Mouse (Mus musculus): ENCODE data around the gene Paf1.
A peak's percentile ranks its signal among the peaks of the same experiment; 100 is the strongest.
"Not testable (repeated sequence)": the region's sequence is repeated elsewhere in the genome, so short reads cannot be mapped to it uniquely, and the experiment has no call there.

Gene Paf1

GRCm38 (mm10) chr7:28385196-28385595, 7.6 kb upstream of the Paf1 start:
- DNase-seq (ENCODE audit: low spot score) = no peak

- DNase-seq (ENCODE audit: low spot score) = no peak
Observed at GRCm38 (mm10) chr7:28386007-28386406, 6.7 kb upstream of the Paf1 start.

DNA sequence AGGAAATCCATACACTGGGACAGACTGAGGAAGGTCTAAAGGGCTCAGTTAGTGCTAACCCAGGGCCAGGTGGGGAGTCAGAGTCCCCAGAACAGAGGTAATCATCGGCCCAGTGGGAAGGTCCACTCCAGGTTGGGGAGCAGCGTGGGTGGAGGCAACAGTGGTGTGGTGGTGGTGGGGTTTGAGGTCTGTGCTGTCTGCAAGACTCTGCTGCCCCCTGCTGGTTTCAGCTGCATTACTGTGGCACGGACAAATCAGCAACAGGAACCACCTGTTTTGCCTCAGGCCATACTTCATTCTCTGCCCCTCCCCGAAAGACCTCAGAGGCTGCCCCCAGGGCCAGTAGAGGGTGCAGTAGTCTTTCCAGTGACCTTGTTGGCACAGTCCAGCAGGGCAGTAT, 6.3 kb upstream of the Paf1 start:
- peak; percentile 84 for DNase-seq (ENCODE audit: low spot score)

- not testable (repeated sequence) for DNase-seq (ENCODE audit: low spot score)
Observed at GRCm38 (mm10) chr7:28386877-28387276, 5.9 kb upstream of the Paf1 start.

GRCm38 (mm10) chr7:28387384-28387783, 5.4 kb upstream of the Paf1 start:
- DNase-seq (ENCODE audit: low spot score) = not testable (repeated sequence)

DNA sequence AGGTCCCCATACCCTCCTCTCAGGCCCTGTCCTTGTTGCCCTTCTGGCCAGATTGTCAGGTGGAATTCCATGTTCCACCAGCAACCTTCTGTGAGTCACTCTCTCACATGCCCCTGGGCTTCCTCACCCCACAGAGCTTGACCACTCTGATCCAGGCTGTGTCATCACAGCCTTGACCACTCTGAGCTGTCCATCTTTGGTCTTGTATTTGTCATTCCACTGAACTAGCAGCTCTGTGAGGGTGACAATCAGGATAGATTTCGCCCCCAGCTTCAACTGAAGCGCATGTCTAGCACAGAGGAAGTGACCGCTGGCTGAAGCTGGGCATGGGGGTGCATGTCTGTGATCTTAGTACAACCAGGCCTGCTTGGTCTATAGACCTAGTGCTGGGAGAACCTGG, 2.4 kb upstream of the Paf1 start:
- no peak for DNase-seq (ENCODE audit: low spot score)

GRCm38 (mm10) chr7:28393272-28393951, 661 bp downstream of the Paf1 start:
- DNase-seq (ENCODE audit: low spot score) = no peak

- DNase-seq (ENCODE audit: low spot score) = no peak
Observed at GRCm38 (mm10) chr7:28395425-28395824, 2.7 kb downstream of the Paf1 start.

DNA sequence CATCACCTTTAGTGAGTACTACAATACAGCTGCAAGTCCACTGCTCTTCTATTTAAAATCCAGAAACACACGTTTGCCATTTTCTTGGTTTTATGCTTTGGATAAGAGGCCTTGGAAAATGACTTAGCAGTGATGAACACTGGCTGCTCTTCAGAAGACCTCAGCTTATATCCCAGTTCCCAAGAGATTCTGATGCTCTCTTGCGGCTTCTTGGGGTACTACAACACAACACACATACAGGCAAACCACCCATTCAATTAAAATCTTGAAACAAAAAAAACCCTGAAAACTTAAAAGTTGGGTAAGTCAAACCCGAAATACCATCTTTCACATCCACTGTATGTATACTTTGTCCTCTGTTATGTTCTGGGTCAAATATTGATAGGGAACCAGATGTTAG, 5.2 kb downstream of the Paf1 start:
- DNase-seq (ENCODE audit: low spot score) = no peak

DNA sequence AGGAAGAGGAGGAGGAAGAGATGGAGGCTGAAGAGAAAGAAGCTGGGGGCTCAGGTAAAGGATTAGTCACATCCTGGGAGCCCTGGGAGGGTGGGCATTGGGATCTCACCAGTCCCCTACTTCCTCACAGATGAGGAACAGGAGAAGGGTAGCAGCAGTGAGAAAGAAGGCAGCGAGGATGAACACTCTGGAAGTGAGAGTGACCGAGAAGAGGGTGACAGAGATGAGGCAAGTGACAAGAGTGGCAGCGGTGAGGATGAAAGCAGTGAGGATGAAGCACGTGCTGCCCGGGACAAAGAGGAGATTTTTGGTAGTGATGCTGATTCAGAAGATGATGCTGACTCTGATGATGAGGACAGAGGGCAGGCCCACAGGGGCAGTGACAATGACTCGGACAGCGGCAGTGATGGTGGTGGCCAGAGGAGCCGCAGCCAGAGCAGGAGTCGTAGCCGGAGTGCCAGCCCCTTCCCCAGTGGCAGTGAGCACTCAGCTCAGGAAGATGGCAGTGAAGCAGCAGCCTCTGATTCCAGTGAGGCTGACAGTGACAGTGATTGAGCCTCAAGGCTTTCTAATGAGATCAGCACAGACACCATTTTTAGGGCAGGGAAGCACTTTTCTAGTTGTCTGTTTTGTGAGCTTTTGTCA, 6.1 kb downstream of the Paf1 start:
- no peak for DNase-seq (ENCODE audit: low spot score)

DNA sequence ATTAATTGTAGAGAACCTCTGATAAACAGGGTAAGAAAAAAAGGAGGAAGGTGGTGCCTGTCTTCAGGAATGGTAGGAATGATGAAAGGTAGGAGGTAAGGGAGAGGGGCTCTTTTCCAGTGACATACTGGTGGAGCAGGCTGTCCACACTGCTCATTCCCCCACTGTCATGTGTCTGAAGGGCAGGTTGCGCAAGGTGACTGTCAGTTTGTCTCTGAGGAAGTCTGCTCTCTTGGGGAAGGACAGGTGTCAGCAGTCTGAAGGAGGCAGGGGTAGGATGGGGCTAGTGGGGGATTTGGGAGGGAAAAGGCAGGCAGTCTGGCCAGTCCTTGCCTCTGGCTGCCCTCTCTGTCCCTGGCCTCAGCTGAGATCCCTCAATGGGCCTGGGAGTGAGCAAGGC, 8.3 kb downstream of the Paf1 start:
- DNase-seq (ENCODE audit: low spot score) = no peak

DNA sequence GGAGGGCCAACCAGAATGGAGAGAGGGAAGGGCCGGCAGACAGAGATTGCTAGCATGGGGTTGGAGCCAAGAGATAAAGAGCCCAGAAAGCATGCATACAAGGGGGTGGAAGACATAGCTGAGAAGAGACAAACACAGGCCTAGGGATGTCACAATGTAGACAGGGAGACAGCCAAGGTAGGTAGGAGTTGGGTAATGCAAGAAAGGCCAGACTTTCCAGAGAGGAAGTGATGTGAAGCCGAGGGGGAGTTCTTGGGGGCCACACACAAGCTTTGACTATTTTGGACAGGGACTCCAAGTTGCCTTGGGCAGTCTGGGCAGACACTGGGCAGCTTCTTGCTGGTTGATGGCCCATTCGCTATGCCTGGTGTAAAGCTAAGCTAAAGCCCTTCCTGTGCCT, 9.2 kb downstream of the Paf1 start:
- no peak for DNase-seq (ENCODE audit: low spot score)

- peak; percentile 56 for DNase-seq (ENCODE audit: low spot score)
Observed at GRCm38 (mm10) chr7:28410841-28411475, 18.2 kb downstream of the Paf1 start.

DNA sequence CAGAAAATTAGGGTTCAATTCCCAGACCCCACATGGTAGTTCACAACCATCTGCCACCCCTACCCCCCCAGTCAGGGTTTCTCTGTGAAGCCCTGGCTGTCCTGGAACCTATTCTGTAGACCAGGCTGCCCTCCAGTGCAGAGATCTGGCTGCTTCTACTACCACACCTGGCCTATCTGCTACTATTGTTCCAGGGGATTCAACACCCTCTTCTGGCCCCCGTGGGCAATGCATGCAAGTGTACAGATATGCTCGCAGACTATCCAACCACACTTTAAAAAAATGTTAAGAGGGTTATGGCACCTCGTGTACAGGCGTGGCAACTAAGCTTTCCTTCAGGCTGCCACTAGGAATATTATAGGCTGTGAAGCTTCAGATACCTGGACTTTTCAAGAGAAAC, 20.1 kb downstream of the Paf1 start:
- no peak for DNase-seq (ENCODE audit: low spot score)

- DNase-seq (ENCODE audit: low spot score) = no peak
Observed at GRCm38 (mm10) chr7:28417368-28417767, 24.6 kb downstream of the Paf1 start.

- DNase-seq (ENCODE audit: low spot score) = no peak
Observed at GRCm38 (mm10) chr7:28418096-28418670, 25.4 kb downstream of the Paf1 start.

DNA sequence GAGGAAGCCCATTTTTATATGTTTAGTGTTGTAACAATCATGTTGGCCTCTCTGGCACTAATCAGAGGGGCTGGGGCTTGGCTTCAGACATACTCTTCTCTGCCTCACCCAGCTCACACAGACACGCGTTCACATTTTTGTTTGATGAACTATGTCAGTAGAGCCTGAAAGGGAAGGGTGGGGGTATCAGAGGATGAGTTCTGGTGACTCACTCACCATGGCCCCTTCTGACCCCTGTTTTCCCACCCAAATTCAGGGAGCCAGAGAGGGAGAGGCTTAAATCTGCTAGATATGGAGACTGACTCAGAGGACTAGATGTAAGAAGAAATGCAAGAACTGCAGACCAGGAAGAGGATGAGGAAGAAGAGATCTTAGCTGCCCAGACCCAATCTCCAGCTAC, 26.7 kb downstream of the Paf1 start:
- no peak for DNase-seq (ENCODE audit: low spot score)

DNA sequence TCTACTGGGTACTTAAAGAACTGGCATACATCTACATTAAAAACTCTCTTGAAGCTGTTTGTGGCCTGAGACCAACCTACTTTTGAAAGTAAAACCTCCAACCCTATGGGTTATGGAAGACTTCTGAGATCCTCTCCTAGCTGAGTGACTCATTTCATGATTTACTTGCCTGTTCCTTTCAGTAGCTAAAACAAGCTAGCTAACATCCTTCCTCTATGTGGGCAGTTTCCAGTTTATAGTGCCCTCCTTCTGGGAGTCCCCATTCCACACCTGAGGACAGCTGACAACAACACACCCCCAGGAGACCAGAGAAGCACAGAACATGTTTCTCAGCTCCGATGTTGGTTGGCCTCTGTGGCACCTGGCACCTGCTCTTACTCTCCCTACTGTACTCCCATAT, 30.3 kb downstream of the Paf1 start:
- no peak for DNase-seq (ENCODE audit: low spot score)

- no peak for DNase-seq (ENCODE audit: low spot score)
Observed at GRCm38 (mm10) chr7:28427738-28428137, 35.0 kb downstream of the Paf1 start.

DNA sequence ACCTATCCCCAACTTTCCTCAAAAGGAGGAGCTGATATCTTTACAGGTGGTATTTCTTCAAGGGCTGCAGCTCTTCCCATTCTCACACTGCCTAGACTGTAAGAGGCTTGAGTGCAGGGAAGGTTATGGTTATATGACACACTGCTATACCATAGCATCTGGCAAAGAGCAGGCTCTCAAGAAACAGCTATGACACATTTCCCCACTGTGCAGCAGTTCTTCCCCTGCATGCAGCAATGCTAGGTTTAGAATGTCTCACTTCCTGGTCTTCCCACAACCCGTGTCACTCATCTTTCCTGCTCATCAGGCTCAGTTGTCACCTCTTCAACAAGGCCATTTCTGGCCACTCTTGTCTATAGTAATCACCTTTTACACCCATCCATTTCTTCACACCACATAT, 37.8 kb downstream of the Paf1 start:
- no peak for DNase-seq (ENCODE audit: low spot score)

- DNase-seq (ENCODE audit: low spot score) = no peak
Observed at GRCm38 (mm10) chr7:28432252-28432651, 39.5 kb downstream of the Paf1 start.

DNA sequence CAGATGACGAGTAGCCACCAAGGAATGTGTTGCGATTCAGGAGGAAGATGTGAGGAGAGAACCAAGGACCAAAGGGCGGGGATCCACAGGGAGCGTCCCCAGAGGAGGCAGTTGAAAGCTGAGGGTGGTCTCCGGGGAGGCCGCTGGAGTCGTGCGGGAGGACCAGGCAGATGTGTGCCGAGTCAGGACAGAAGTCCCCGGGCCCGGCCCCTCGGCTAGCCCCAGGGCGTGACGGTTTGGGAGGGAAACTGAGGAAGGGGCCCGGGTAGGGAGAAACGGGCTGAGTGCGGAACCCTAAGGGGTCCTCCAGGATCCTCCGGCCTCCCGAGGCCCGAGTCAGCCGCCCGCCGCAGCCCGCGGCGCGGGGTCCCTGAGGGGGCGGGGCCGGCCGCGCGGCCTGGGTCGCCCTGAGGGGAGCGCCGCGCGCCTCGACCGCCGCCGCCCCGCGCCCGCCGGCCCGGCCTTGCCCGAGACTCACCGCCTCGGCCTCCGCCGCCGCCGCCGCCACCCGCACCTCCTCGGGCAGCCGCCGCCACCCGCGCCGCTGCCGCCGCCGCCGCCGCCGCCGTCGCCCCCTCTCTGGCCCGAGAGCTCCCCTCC, 43.0 kb downstream of the Paf1 start:
- DNase-seq (ENCODE audit: low spot score) = peak; percentile 26
